Mouse (Mus musculus) neural tube, embryonic 14.5 days (tissue): ENCODE results near the gene Rwdd1. TPM values are rescaled to one million over a fixed set of nuclear protein-coding genes. Genes with fewer than 3 reads are reported as not detected.
A peak's percentile ranks its signal among the peaks of the same experiment; 100 is the strongest.

Experiments used
- ATAC-seq: fragments of 200-750 bp; cut with Nextera tagmentation; 2 replicates; pipeline ENCODE4 v1.8.0; 2017; ENCODE audit warnings: low read depth, mild to moderate bottlenecking, moderate TSS enrichment, moderate library complexity
- H3K27ac ChIP-seq: fragments of 300-500 bp; sonication (generic); 2 replicates; pipeline ENCODE4 v1.5.1; 2014; ENCODE audit warnings: low read depth, mild to moderate bottlenecking, control low read depth, low read length, moderate library complexity, mixed read lengths
- H3K27me3 ChIP-seq: fragments of 300-500 bp; sonication (generic); 2 replicates; pipeline ENCODE4 v1.6.1; 2014; ENCODE audit warnings: low read length; ENCODE audit not compliant: control insufficient read depth, insufficient read depth
- H3K36me3 ChIP-seq: fragments of 300-500 bp; sonication (generic); 2 replicates; pipeline ENCODE4 v1.6.1; 2014; ENCODE audit warnings: low read length, mixed read lengths; ENCODE audit not compliant: control insufficient read depth, insufficient read depth
- H3K4me1 ChIP-seq: fragments of 300-500 bp; sonication (generic); 2 replicates; pipeline ENCODE4 v1.6.1; 2014; ENCODE audit warnings: low read length; ENCODE audit not compliant: control insufficient read depth, insufficient read depth
- H3K4me2 ChIP-seq: fragments of 300-500 bp; sonication (generic); 2 replicates; pipeline ENCODE4 v1.6.1; 2014; ENCODE audit warnings: mild to moderate bottlenecking, low read depth, low read length, control low read depth
- H3K4me3 ChIP-seq: fragments of 300-500 bp; sonication (generic); 2 replicates; pipeline ENCODE4 v1.5.1; 2014; ENCODE audit warnings: low read depth, low read length, control low read depth, mixed read lengths
- H3K9ac ChIP-seq: fragments of 300-500 bp; sonication (generic); replicated peaks from 2 replicates; pipeline ENCODE4 v1.6.1; 2014; ENCODE audit warnings: low read depth, mild to moderate bottlenecking, control low read depth, low read length, mixed read lengths
- H3K9me3 ChIP-seq: fragments of 300-500 bp; sonication (generic); 2 replicates; pipeline ENCODE4 v1.6.1; 2016; ENCODE audit warnings: low read length; ENCODE audit not compliant: control insufficient read depth
- WGBS: fragments of 180-500 bp; shearing (Covaris S2); extraction: QIAGEN DNeasy Blood & Tissue Kit; methylation state at CpG from one replicate; pipeline ENCODE4 v1.1.7; 2014; 5-methylcytosine and 5-hydroxymethylcytosine counted together
- polyA plus RNA-seq: library from polyadenylated mRNA; unstranded; fragments of >200 nt; fragmentation: Nextera tagmentation; extraction: Ambion mirVana; gene quantifications from 2 replicates; pipeline ENCODE4 v1.2.1, GENCODE M21; 2014

The Rwdd1 gene
- polyA plus RNA-seq, result 141 and 149 TPM in 2 replicates

DNA sequence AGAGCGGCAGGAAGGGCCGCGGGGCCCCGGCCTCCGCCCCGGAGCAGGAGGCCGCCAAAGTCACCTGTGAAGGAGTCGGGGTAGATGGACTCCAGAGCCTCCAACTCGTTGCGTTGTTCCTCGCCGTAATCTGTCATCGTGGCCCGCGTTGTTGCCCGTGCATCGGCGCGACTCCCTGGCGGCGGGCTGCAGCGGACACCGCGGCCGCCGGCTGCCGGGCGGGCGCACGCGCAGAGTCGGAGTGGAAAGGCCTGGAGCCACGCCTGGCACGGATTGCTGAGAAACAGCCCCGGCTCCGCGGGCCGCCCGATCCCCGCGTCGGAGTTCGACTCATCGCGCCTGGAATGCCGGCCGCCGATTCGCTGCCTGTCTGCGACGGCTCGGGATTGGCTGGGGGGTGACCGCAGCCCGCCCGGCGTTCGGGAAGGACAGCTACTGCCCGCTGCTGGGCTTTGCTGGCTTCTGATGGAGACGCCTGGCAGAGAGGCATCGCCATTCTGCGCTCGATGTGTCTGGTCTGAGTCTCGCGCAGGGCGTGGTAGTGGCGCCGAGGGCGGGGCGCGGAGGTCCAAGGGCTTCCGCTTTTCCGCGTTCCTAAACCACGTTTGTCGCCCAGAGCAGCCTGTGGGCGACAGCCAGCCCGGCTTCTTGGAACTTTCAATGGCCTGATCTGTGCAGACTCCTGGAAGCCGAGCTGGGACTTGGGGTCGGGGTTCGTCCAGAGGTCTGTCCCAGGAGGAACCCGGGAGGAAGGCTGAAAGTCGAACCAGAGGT lies at the start of gene Rwdd1:
Gene Rwdd1 (minus strand): TSS at position 323 of the 774 bp plus-strand sequence.
- Histone ChIP-seq H3K4me3 (peak within 1 kb of the TSS; percentile 63), H3K9me3 (no peaks in the 10 kb centered on the region), H3K4me2 (peak within 1 kb of the TSS; percentile 83), H3K27me3 (no peaks in the 10 kb centered on the region), H3K4me1 (peaks cover 14% of the 10 kb centered on the region), H3K27ac (peak within 1 kb of the TSS; percentile 88), H3K9ac (peak within 1 kb of the TSS; percentile 94), H3K36me3 (no peaks in the 10 kb centered on the region)
- peak; percentile 100 for ATAC-seq
- under 1% methylated on average over 82 of the region's 82 CpGs for WGBS

DNA sequence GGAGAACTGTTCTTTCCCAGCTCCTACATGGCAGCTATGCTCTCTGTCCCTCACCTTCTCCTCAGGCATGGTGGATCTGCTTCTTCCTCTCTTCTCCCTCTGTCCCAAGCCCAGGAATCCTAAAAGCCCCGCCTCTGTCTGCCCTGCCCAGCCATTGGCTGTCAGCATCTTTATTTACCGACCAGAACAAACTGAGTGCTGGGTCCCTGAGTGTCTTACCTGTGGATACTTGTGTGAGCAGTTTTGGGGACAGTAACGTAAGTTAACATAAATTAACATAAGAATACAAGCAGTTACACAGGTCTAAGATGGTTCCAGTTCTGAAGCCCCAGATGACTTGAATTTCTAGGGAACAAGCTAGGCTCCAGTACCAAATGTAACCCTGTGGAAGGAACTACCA lies 47.2 kb upstream of the Rwdd1 start:
- Histone ChIP-seq H3K36me3 (no peaks in the 10 kb centered on the region), H3K4me3 (no peak overlapping the region), H3K4me1 (no peaks in the 10 kb centered on the region), H3K27ac (no peak overlapping the region), H3K9ac (no peak overlapping the region), H3K9me3 (no peaks in the 10 kb centered on the region), H3K4me2 (no peak overlapping the region), H3K27me3 (no peaks in the 10 kb centered on the region)
- ATAC-seq, result no peak
- 77% methylated on average over 3 of the region's 3 CpGs for whole genome bisulfite sequencing

DNA sequence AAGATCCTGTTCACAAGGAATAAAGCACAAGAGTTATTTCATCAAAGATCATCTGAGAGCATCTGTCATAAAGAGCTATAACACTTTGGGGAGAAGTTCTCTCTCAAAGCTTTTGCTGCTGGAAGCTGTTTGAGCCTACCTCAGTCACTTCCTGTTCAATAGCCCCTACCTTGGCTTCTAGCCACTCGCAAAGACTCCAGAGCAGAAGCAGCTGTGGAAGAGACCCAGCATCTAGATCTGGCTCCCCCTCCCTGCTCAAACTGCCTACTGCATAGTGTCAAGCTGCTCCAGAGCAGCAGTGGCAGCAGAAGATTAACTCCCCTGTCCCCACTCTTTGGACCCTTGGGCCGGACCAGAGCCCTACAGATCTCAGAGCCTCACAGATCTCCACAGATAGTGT lies 34.6 kb upstream of the Rwdd1 start:
- ATAC-seq, result no peak
- 91% methylated on average over 2 of the region's 2 CpGs for WGBS

DNA sequence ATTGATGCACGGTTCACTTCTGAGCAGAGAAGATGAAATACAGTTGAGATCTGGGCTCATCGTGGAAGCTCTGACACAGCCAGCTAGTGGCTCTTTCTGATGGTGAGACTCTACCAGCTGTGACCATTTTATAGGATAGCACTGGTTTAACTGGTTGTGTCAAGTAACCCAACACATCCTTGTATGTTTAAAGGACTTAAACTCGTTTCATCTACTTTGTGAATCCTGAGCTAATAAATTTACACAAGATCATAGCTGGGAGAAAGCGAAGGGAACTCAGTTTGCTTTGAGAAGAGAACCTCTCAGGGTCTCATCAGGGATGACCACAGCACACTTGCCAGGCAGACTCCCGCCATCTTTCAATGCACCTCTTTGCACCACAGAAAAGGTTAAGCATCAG lies 24.8 kb upstream of the Rwdd1 start, which contains the start of gene Calhm4:
Gene Calhm4 (minus strand): TSS at position 101 of the 400 bp plus-strand sequence.
- Histone ChIP-seq H3K4me3 (no peak within 1 kb of the TSS), H3K9me3 (no peaks in the 10 kb centered on the region), H3K4me1 (no peaks in the 10 kb centered on the region), H3K27me3 (no peaks in the 10 kb centered on the region), H3K36me3 (no peaks in the 10 kb centered on the region), H3K9ac (no peak within 1 kb of the TSS), H3K4me2 (no peak within 1 kb of the TSS), H3K27ac (no peak within 1 kb of the TSS)
- no peak for ATAC-seq
- WGBS, result 89% methylated on average over 5 of the region's 5 CpGs

More for the DNA sequence above, 34.6 kb upstream of the Rwdd1 start:
- H3K9ac ChIP-seq, result no peak overlapping the region
- no peaks in the 10 kb centered on the region for H3K27me3 ChIP-seq
- no peak overlapping the region for H3K27ac ChIP-seq
- no peak overlapping the region for H3K4me2 ChIP-seq
- H3K4me3 ChIP-seq, result no peak overlapping the region
- H3K4me1 ChIP-seq, result no peaks in the 10 kb centered on the region
- no peaks in the 10 kb centered on the region for H3K9me3 ChIP-seq
- H3K36me3 ChIP-seq, result no peaks in the 10 kb centered on the region

GRCm38 (mm10) chr10:34037401-34037800 lies 18.0 kb upstream of the Rwdd1 start, which contains the start of gene Trappc3l:
Trappc3l (plus strand) TSS chr10:34037597.
- Histone ChIP-seq H3K27me3 (no peaks in the 10 kb centered on the region), H3K27ac (no peak within 1 kb of the TSS), H3K4me1 (no peaks in the 10 kb centered on the region), H3K36me3 (no peaks in the 10 kb centered on the region), H3K4me3 (no peak within 1 kb of the TSS), H3K9ac (no peak within 1 kb of the TSS), H3K4me2 (no peak within 1 kb of the TSS), H3K9me3 (no peaks in the 10 kb centered on the region)
- ATAC-seq, result no peak; the same call in 1 of the 2 replicates
- WGBS, result 61% methylated on average over 3 of the region's 3 CpGs

- no peak overlapping the region for H3K4me2 ChIP-seq
- no peaks in the 10 kb centered on the region for H3K4me1 ChIP-seq
- WGBS, result 14% methylated on average over 5 of the region's 5 CpGs
- no peak overlapping the region for H3K4me3 ChIP-seq
- H3K27me3 ChIP-seq, result no peaks in the 10 kb centered on the region
- no peaks in the 10 kb centered on the region for H3K9me3 ChIP-seq
- ATAC-seq, result peak; percentile 86
- H3K27ac ChIP-seq, result no peak overlapping the region
- H3K9ac ChIP-seq, result no peak overlapping the region
- H3K36me3 ChIP-seq, result no peaks in the 10 kb centered on the region
These were observed 17.2 kb upstream of the Rwdd1 start for GRCm38 (mm10) chr10:34036587-34036986.

- H3K4me3 ChIP-seq, result no peak overlapping the region
- WGBS, result 24% methylated on average over 22 of the region's 22 CpGs
These were observed 14.3 kb upstream of the Rwdd1 start for GRCm38 (mm10) chr10:34033630-34034305.

DNA sequence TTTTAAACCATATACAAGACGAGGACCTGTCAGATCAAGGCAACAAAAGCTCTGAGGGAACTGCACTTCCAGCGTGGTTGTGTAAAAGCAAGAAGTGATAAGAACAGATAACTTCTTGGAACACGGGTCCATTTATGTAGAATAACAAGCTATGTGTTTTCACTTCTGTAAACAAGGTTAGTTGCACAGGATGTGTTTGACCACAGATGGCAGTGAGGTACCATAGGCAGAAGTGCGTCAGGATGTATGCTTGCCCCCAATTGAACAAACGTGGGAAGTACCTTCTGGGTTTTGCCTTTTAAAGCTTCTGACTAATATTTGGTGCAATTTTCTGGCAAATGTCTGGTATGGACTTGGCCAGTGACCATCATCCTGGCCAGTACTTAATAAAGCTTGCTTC lies 10.9 kb upstream of the Rwdd1 start:
- Histone ChIP-seq H3K9ac (no peak overlapping the region), H3K4me1 (no peaks in the 10 kb centered on the region), H3K4me3 (no peak overlapping the region), H3K36me3 (no peaks in the 10 kb centered on the region), H3K9me3 (no peaks in the 10 kb centered on the region), H3K27ac (no peak overlapping the region), H3K27me3 (no peaks in the 10 kb centered on the region), H3K4me2 (no peak overlapping the region)
- ATAC-seq, result no peak
- 88% methylated on average over 5 of the region's 5 CpGs for WGBS

More at GRCm38 (mm10) chr10:34033630-34034305, 14.3 kb upstream of the Rwdd1 start:
- peak; percentile 94 for ATAC-seq
- 0 out of 2 replicates have a peak overlapping the region, but pooled peaks have one; percentile 3 for H3K27ac ChIP-seq
- peak overlapping the region; percentile 29; the same call in 1 of the 2 replicates for H3K4me2 ChIP-seq
- H3K9me3 ChIP-seq, result no peaks in the 10 kb centered on the region
- H3K4me1 ChIP-seq, result no peaks in the 10 kb centered on the region
- peak overlapping the region; percentile 37; the same call in 1 of the 2 replicates for H3K9ac ChIP-seq
- H3K36me3 ChIP-seq, result no peaks in the 10 kb centered on the region
- H3K27me3 ChIP-seq, result no peaks in the 10 kb centered on the region
